Mouse (Mus musculus): ENCODE measurements around the gene Cd300lf. TPM values are rescaled to one million over a fixed set of nuclear protein-coding genes. Genes with fewer than 3 reads are reported as not detected.
A peak's percentile ranks its signal among the peaks of the same experiment; 100 is the strongest.

The Cd300lf gene
- polyA plus RNA-seq, 1 experiment from 2014 or later, result not detected

GRCm38 (mm10) chr11:115081373-115081772, 52.4 kb downstream of the Cd300lf start:
- no peak overlapping the region for H3K9ac ChIP-seq (ENCODE audit: low read length)
- H3K27me3 ChIP-seq (ENCODE audit: control insufficient read depth, insufficient read depth, low read length), result no peaks in the 10 kb centered on the region; the same call in 1 of the 2 replicates
- H3K4me3 ChIP-seq (ENCODE audit: low read depth, low read length), result no peak overlapping the region
- no peaks in the 10 kb centered on the region for H3K9me3 ChIP-seq (ENCODE audit: control insufficient read depth, low read length)
- ATAC-seq (replicated peaks; ENCODE audit: low FRiP score), result no peak
- no peak for DNase-seq (ENCODE audit: low spot score)
- no peaks in the 10 kb centered on the region for H3K36me3 ChIP-seq (ENCODE audit: control insufficient read depth, insufficient read depth, low read length)
- H3K4me1 ChIP-seq (replicated peaks; ENCODE audit: control insufficient read depth, insufficient read depth, low read length), result 0 out of 2 replicates have a peak, but pooled peaks cover 5% of the 10 kb centered on the region
- H3K27ac ChIP-seq (ENCODE audit: low read depth, low read length), result no peak overlapping the region
- no peak overlapping the region for H3K4me2 ChIP-seq (ENCODE audit: low read depth, low read length, severe bottlenecking)
- WGBS, result 71% methylated on average over 3 of the region's 3 CpGs

GRCm38 (mm10) chr11:115080886-115081285, 52.9 kb downstream of the Cd300lf start:
- no peak overlapping the region for H3K9ac ChIP-seq (ENCODE audit: low read length)
- no peak overlapping the region for H3K4me2 ChIP-seq (ENCODE audit: low read depth, low read length, severe bottlenecking)
- 40% methylated on average over 13 of the region's 13 CpGs for WGBS
- H3K4me1 ChIP-seq (replicated peaks; ENCODE audit: control insufficient read depth, insufficient read depth, low read length), result 0 out of 2 replicates have a peak, but pooled peaks cover 5% of the 10 kb centered on the region
- ATAC-seq (replicated peaks; ENCODE audit: low FRiP score) (no peak), DNase-seq (ENCODE audit: low spot score) (peak; percentile 72)
- no peak overlapping the region for H3K27ac ChIP-seq (ENCODE audit: low read depth, low read length)
- H3K27me3 ChIP-seq (ENCODE audit: control insufficient read depth, insufficient read depth, low read length), result no peaks in the 10 kb centered on the region; the same call in 1 of the 2 replicates
- no peak overlapping the region for H3K4me3 ChIP-seq (ENCODE audit: low read depth, low read length)
- no peaks in the 10 kb centered on the region for H3K36me3 ChIP-seq (ENCODE audit: control insufficient read depth, insufficient read depth, low read length)
- H3K9me3 ChIP-seq (ENCODE audit: control insufficient read depth, low read length), result no peaks in the 10 kb centered on the region

GRCm38 (mm10) chr11:115078680-115079079, 55.1 kb downstream of the Cd300lf start:
- WGBS, result 88% methylated on average over 5 of the region's 5 CpGs
- no peak overlapping the region for H3K4me3 ChIP-seq (ENCODE audit: low read depth, low read length)
- H3K4me2 ChIP-seq (ENCODE audit: low read depth, low read length, severe bottlenecking), result no peak overlapping the region

GRCm38 (mm10) chr11:115077436-115077835, 56.4 kb downstream of the Cd300lf start:
- DNase-seq (ENCODE audit: low spot score), result no peak
- ATAC-seq (replicated peaks; ENCODE audit: low FRiP score), result no peak
- Histone ChIP-seq H3K4me3 (ENCODE audit: low read depth, low read length) (no peak overlapping the region), H3K9me3 (ENCODE audit: control insufficient read depth, low read length) (no peaks in the 10 kb centered on the region), H3K27me3 (ENCODE audit: control insufficient read depth, insufficient read depth, low read length) (no peaks in the 10 kb centered on the region), H3K4me2 (ENCODE audit: low read depth, low read length, severe bottlenecking) (no peak overlapping the region), H3K9ac (ENCODE audit: low read length) (no peak overlapping the region), H3K4me1 (replicated peaks; ENCODE audit: control insufficient read depth, insufficient read depth, low read length) (no peaks in the 10 kb centered on the region), H3K27ac (ENCODE audit: low read depth, low read length) (no peak overlapping the region), H3K36me3 (ENCODE audit: control insufficient read depth, insufficient read depth, low read length) (no peaks in the 10 kb centered on the region)
- WGBS, result 100% methylated on average over 1 of the region's 1 CpGs

More at GRCm38 (mm10) chr11:115078680-115079079, 55.1 kb downstream of the Cd300lf start:
- no peaks in the 10 kb centered on the region for H3K36me3 ChIP-seq (ENCODE audit: control insufficient read depth, insufficient read depth, low read length)
- H3K9ac ChIP-seq (ENCODE audit: low read length), result no peak overlapping the region
- H3K9me3 ChIP-seq (ENCODE audit: control insufficient read depth, low read length), result no peaks in the 10 kb centered on the region
- no peak overlapping the region for H3K27ac ChIP-seq (ENCODE audit: low read depth, low read length)
- H3K4me1 ChIP-seq (replicated peaks; ENCODE audit: control insufficient read depth, insufficient read depth, low read length), result no peaks in the 10 kb centered on the region
- no peak for ATAC-seq (replicated peaks; ENCODE audit: low FRiP score)
- no peaks in the 10 kb centered on the region for H3K27me3 ChIP-seq (ENCODE audit: control insufficient read depth, insufficient read depth, low read length)
- no peak for DNase-seq (ENCODE audit: low spot score)

- ATAC-seq (replicated peaks; ENCODE audit: low FRiP score) (no peak), DNase-seq (ENCODE audit: low spot score) (no peak)
- Histone ChIP-seq H3K27ac (ENCODE audit: low read depth, low read length) (no peak overlapping the region), H3K4me2 (ENCODE audit: low read depth, low read length, severe bottlenecking) (no peak overlapping the region), H3K27me3 (ENCODE audit: control insufficient read depth, insufficient read depth, low read length) (no peaks in the 10 kb centered on the region), H3K9ac (ENCODE audit: low read length) (no peak overlapping the region), H3K4me1 (replicated peaks; ENCODE audit: control insufficient read depth, insufficient read depth, low read length) (peaks cover 7% of the 10 kb centered on the region; the same call in 1 of the 2 replicates), H3K36me3 (ENCODE audit: control insufficient read depth, insufficient read depth, low read length) (no peaks in the 10 kb centered on the region), H3K9me3 (ENCODE audit: control insufficient read depth, low read length) (no peaks in the 10 kb centered on the region), H3K4me3 (ENCODE audit: low read depth, low read length) (no peak overlapping the region)
- WGBS, result 79% methylated on average over 5 of the region's 5 CpGs
Measured at GRCm38 (mm10) chr11:115075859-115076258, 57.9 kb downstream of the Cd300lf start.

GRCm38 (mm10) chr11:115075407-115075806, 58.4 kb downstream of the Cd300lf start:
- no peak overlapping the region for H3K4me3 ChIP-seq (ENCODE audit: low read depth, low read length)
- H3K27ac ChIP-seq (ENCODE audit: low read depth, low read length), result no peak overlapping the region
- no peak overlapping the region for H3K9ac ChIP-seq (ENCODE audit: low read length)
- no peaks in the 10 kb centered on the region for H3K36me3 ChIP-seq (ENCODE audit: control insufficient read depth, insufficient read depth, low read length)
- no peaks in the 10 kb centered on the region for H3K9me3 ChIP-seq (ENCODE audit: control insufficient read depth, low read length)
- no peak overlapping the region for H3K4me2 ChIP-seq (ENCODE audit: low read depth, low read length, severe bottlenecking)
- ATAC-seq (replicated peaks; ENCODE audit: low FRiP score) (no peak), DNase-seq (ENCODE audit: low spot score) (no peak)
- no peaks in the 10 kb centered on the region for H3K27me3 ChIP-seq (ENCODE audit: control insufficient read depth, insufficient read depth, low read length)
- peaks cover 7% of the 10 kb centered on the region; the same call in 1 of the 2 replicates for H3K4me1 ChIP-seq (replicated peaks; ENCODE audit: control insufficient read depth, insufficient read depth, low read length)
- WGBS, result 87% methylated on average over 7 of the region's 7 CpGs

- H3K36me3 ChIP-seq (ENCODE audit: control insufficient read depth, insufficient read depth, low read length), result no peaks in the 10 kb centered on the region
- no peak for ATAC-seq (replicated peaks; ENCODE audit: low FRiP score)
- H3K9me3 ChIP-seq (ENCODE audit: control insufficient read depth, low read length), result no peaks in the 10 kb centered on the region
- H3K27me3 ChIP-seq (ENCODE audit: control insufficient read depth, insufficient read depth, low read length), result no peaks in the 10 kb centered on the region
- peaks cover 7% of the 10 kb centered on the region; the same call in 1 of the 2 replicates for H3K4me1 ChIP-seq (replicated peaks; ENCODE audit: control insufficient read depth, insufficient read depth, low read length)
- H3K27ac ChIP-seq (ENCODE audit: low read depth, low read length), result no peak overlapping the region
- no peak overlapping the region for H3K9ac ChIP-seq (ENCODE audit: low read length)
- H3K4me2 ChIP-seq (ENCODE audit: low read depth, low read length, severe bottlenecking), result no peak overlapping the region
- no peak overlapping the region for H3K4me3 ChIP-seq (ENCODE audit: low read depth, low read length)
- 68% methylated on average over 5 of the region's 5 CpGs for WGBS
- no peak for DNase-seq (ENCODE audit: low spot score)
Measured at GRCm38 (mm10) chr11:115073002-115073401, 60.8 kb downstream of the Cd300lf start.

- Histone ChIP-seq H3K4me3 (ENCODE audit: low read depth, low read length) (no peak overlapping the region), H3K4me2 (ENCODE audit: low read depth, low read length, severe bottlenecking) (peak overlapping the region; percentile 3; the same call in 1 of the 2 replicates), H3K36me3 (ENCODE audit: control insufficient read depth, insufficient read depth, low read length) (no peaks in the 10 kb centered on the region), H3K9me3 (ENCODE audit: control insufficient read depth, low read length) (no peaks in the 10 kb centered on the region), H3K4me1 (replicated peaks; ENCODE audit: control insufficient read depth, insufficient read depth, low read length) (peaks cover 7% of the 10 kb centered on the region; the same call in 1 of the 2 replicates), H3K9ac (ENCODE audit: low read length) (no peak overlapping the region; the same call in 1 of the 2 replicates), H3K27ac (ENCODE audit: low read depth, low read length) (no peak overlapping the region), H3K27me3 (ENCODE audit: control insufficient read depth, insufficient read depth, low read length) (no peaks in the 10 kb centered on the region)
- DNase-seq (ENCODE audit: low spot score) (no peak), ATAC-seq (replicated peaks; ENCODE audit: low FRiP score) (no peak)
- WGBS, result 21% methylated on average over 14 of the region's 14 CpGs
Measured at GRCm38 (mm10) chr11:115071631-115072294, 62.0 kb downstream of the Cd300lf start.
